Mouse (Mus musculus): ENCODE data around the gene Dhx38. TPM values are rescaled to one million over a fixed set of nuclear protein-coding genes. Genes with fewer than 3 reads are reported as not detected.

Dhx38 gene
- polyA plus RNA-seq, 1 experiment = 20.7 TPM

DNA sequence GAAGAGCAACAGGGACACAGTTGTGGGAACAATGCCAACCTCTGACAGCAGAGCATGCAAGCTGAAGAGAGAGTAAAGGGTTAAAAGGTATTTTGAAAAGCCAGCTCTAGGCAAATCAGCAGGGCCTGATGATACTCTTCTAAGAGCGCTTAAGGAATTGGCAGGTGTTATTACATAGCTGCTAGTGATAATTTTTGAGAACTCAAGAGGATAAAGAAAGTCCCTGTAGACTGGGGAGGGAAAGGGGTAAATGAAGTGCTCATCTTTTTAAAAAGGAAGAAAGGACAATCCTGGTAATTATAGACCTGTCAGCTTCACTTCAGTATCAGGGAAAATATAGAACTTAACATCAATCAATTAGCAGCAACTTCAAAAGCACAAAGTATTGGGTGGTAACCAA lies 62.1 kb downstream of the Dhx38 start:
- no peak overlapping the region for H3K4me3 ChIP-seq (ENCODE audit: control insufficient read depth, low read depth, low read length)
- TF ChIP-seq CTCF (IDR thresholded peaks at IDR 0.05; ENCODE audit: control insufficient read depth, insufficient read depth, insufficient replicate concordance, low read depth, low read length) (no peak), POLR2A (IDR thresholded peaks at IDR 0.05; ENCODE audit: control insufficient read depth, low read depth, low read length) (no peak)
- H3K27me3 ChIP-seq (ENCODE audit: control insufficient read depth, insufficient read depth, low read length) = no peaks in the 10 kb centered on the region
- no peaks in the 10 kb centered on the region for H3K36me3 ChIP-seq (ENCODE audit: control insufficient read depth, insufficient read depth, low read length)
- H3K27ac ChIP-seq (ENCODE audit: control insufficient read depth, insufficient read depth, low read depth, low read length) = no peak overlapping the region
- H3K4me1 ChIP-seq (ENCODE audit: control insufficient read depth, insufficient read depth, low read length) = no peaks in the 10 kb centered on the region

GRCm38 (mm10) chr8:109499009-109499717 lies 66.5 kb downstream of the Dhx38 start:
- no peak overlapping the region for H3K4me3 ChIP-seq (ENCODE audit: control insufficient read depth, low read depth, low read length)
- H3K27ac ChIP-seq (ENCODE audit: control insufficient read depth, insufficient read depth, low read depth, low read length) = no peak overlapping the region
- no peak for TF ChIP-seq CTCF (IDR thresholded peaks at IDR 0.05; ENCODE audit: control insufficient read depth, insufficient read depth, insufficient replicate concordance, low read depth, low read length)
- TF ChIP-seq POLR2A (IDR thresholded peaks at IDR 0.05; ENCODE audit: control insufficient read depth, low read depth, low read length) = no peak
- no peaks in the 10 kb centered on the region for H3K27me3 ChIP-seq (ENCODE audit: control insufficient read depth, insufficient read depth, low read length)
- H3K36me3 ChIP-seq (ENCODE audit: control insufficient read depth, insufficient read depth, low read length) = no peaks in the 10 kb centered on the region
- no peaks in the 10 kb centered on the region for H3K4me1 ChIP-seq (ENCODE audit: control insufficient read depth, insufficient read depth, low read length)

Other genes with a start within 250 kb of the Dhx38 start
- 108 TPM in 2 replicates for gene Pmfbp1, start 71.8 kb downstream of the Dhx38 start, polyA plus RNA-seq (2012; rRNA removed)
- 36.0 and 41.4 TPM in 2 replicates for gene Txnl4b, start within 50 bp of the Dhx38 start, polyA plus RNA-seq (2012; rRNA removed)
- gene Hp, start 13.3 kb upstream of the Dhx38 start, polyA plus RNA-seq (2012; rRNA removed) = 4.6 and 11.0 TPM in 2 replicates
- 5.6 and 6.4 TPM in 2 replicates for gene Dhodh, start 42.8 kb upstream of the Dhx38 start, polyA plus RNA-seq (2012; rRNA removed)
- 35.9 and 41.3 TPM in 2 replicates for gene Pkd1l3, start 48.7 kb upstream of the Dhx38 start, polyA plus RNA-seq (2012; rRNA removed)
- 25.7 and 31.8 TPM in 2 replicates for gene Ist1, start 127.4 kb upstream of the Dhx38 start, polyA plus RNA-seq (2012; rRNA removed)
- gene Zfp821, start 139.7 kb upstream of the Dhx38 start, polyA plus RNA-seq (2012; rRNA removed) = 75.7 and 82.1 TPM in 2 replicates
- gene Atxn1l, start 171.9 kb upstream of the Dhx38 start, polyA plus RNA-seq (2012; rRNA removed) = 32.9 and 35.6 TPM in 2 replicates
- 19.3 and 20.1 TPM in 2 replicates for gene Ap1g1, start 212.7 kb upstream of the Dhx38 start, polyA plus RNA-seq (2012; rRNA removed)